Mouse (Mus musculus) cerebellum, postnatal 36 days (tissue): ENCODE measurements around the gene Xrcc1.
"Not testable (repeated sequence)": the region's sequence is repeated elsewhere in the genome, so short reads cannot be mapped to it uniquely, and the experiment has no call there.

Source experiments
- DNase-seq, 2 experiments: peaks; one replicate each; pipeline ENCODE4 v3.0.0; 2021 to 2022; ENCODE audit warnings: mixed read lengths in 2 of 2

The Xrcc1 gene

GRCm38 (mm10) chr7:24608017-24608416 is 61.9 kb downstream of the Xrcc1 start:
- peak in 1 of 2 experiments; percentile 18 for DNase-seq

GRCm38 (mm10) chr7:24608561-24608960 is 62.5 kb downstream of the Xrcc1 start:
- no peak for DNase-seq

GRCm38 (mm10) chr7:24610144-24610878 is 64.2 kb downstream of the Xrcc1 start, which contains the start of gene Phldb3:
Phldb3 (plus strand) TSS chr7:24610763.
- no peak for DNase-seq

GRCm38 (mm10) chr7:24610879-24611494 is 64.9 kb downstream of the Xrcc1 start:
- DNase-seq = no peak

GRCm38 (mm10) chr7:24611709-24612108 is 65.6 kb downstream of the Xrcc1 start:
- DNase-seq = no peak

- no peak for DNase-seq
These were observed 66.3 kb downstream of the Xrcc1 start for GRCm38 (mm10) chr7:24612308-24612910.

GRCm38 (mm10) chr7:24614816-24615215 is 68.7 kb downstream of the Xrcc1 start:
- no peak for DNase-seq

GRCm38 (mm10) chr7:24617763-24618162 is 71.7 kb downstream of the Xrcc1 start:
- no peak for DNase-seq

GRCm38 (mm10) chr7:24618374-24618773 is 72.3 kb downstream of the Xrcc1 start:
- DNase-seq = not testable (repeated sequence)

- DNase-seq = no peak
These were observed 73.7 kb downstream of the Xrcc1 start for GRCm38 (mm10) chr7:24619671-24620397.

GRCm38 (mm10) chr7:24621193-24621592 is 75.1 kb downstream of the Xrcc1 start:
- DNase-seq = no peak

GRCm38 (mm10) chr7:24622967-24623366 is 76.9 kb downstream of the Xrcc1 start:
- no peak for DNase-seq
